Mouse (Mus musculus) spleen, postnatal 14 days (tissue): ENCODE measurements around the gene Gpr37l1.

Source experiments
- DNase-seq, 2 experiments: peaks; one replicate each; pipeline ENCODE4 v3.0.0; 2021 to 2022; ENCODE audit warnings: low spot score in 2 of 2

Gpr37l1 gene

GRCm38 (mm10) chr1:135181880-135182623 lies 14.6 kb upstream of the Gpr37l1 start:
- no peak for DNase-seq

- no peak for DNase-seq
Observed at GRCm38 (mm10) chr1:135181275-135181674, 13.8 kb upstream of the Gpr37l1 start.

- no peak for DNase-seq
Observed at GRCm38 (mm10) chr1:135180830-135181229, 13.3 kb upstream of the Gpr37l1 start.

DNA sequence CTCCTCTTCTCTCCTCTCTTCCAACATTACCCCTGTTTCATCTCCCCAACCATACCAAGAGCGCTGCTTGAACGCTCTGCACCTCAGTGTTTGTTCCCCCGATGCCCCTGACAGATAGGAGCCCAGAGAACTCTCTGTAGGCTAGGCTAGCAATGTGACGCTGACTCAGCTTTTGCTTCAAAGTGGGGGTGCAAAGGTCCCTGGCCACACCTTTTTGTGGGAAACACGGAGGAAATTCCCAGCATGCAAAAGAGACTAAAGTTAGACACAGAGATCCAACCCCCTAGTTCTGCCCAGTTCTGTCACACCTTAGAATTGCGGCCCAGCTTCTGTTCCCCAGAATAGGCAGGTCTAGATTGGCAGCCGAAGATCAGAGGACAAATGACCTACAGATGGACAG lies 11.4 kb upstream of the Gpr37l1 start:
- no peak for DNase-seq

DNA sequence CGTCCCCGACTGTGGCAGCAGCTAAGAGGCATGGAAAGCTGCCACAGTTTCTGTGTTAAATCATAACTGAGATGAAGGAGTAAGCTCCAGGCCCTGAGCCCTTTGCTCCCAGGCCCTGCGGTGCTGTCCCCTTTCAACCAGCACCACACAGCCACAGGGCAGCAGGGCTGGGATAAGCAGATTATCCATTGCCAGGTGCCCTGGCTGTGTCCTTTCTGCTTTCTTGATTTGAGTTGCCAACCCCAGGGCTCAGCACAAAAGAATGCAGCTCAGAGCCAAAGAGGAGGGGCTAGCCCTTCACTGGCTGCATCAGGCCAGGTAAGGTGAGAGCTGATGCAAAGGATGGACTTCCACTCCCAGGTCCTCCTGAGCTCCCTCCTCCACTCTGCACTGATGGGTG lies 10.2 kb upstream of the Gpr37l1 start:
- DNase-seq, result no peak

- no peak for DNase-seq
Observed at GRCm38 (mm10) chr1:135175176-135175575, 7.7 kb upstream of the Gpr37l1 start.

DNA sequence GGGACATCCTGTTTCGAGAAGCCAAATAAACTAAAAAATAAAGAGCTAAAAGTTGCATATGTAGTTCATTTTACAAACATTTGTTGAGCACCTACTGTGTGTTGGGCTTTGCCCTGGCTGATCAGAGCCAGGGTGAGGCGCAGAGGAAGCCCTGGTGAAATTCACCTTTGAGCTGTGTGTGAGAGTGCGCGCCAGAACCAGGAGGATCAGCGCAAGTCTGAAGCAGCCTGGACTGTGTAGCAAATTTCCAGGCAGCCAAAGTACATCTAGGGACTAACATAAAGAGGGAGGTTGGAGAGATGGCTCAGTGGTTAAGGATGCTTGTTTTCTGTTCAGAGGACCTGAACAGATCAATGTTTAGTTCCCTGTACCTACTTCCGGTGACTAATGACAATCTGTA lies 5.8 kb upstream of the Gpr37l1 start:
- DNase-seq, result no peak

DNA sequence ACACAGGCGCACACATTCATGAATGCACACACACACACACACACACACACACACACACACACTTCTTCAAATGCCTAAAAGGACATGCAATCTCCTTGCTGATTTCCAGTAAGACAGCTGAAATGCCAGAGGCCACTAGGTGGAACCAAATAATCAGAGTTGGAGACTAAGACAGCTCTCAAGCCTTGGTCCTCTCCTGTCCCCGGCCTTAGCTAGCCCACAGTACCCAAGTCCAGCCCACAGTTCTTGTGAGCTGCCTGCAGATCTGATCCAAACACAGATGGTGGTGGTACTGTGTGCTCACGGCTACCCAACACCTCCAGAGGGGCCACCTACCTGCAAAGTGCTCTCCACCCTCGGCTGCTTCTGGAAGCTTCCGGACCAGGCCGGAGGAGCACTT lies 4.5 kb upstream of the Gpr37l1 start:
- DNase-seq, result no peak

- DNase-seq, result no peak
Observed at GRCm38 (mm10) chr1:135171202-135171601, 3.7 kb upstream of the Gpr37l1 start.

DNA sequence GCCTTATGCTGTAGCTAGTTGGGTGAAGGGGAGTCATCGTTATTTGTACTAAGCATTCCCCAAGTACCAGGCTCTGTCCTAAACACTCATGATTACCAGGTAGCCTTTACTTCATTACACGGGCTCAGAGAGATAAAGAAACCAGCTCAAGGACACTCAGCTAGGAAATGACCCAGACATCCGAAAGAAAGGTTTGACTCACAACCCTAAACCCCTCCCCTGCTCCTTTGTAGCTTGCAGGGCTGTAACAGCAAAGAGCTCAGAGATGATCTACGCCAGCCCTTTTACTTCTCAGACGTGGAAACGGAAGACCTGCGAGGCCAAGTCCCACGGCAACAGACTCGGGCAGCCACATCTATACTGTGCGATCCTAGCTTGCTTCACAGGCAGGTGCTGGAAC lies 2.8 kb upstream of the Gpr37l1 start:
- no peak for DNase-seq

- DNase-seq, result no peak
Observed at GRCm38 (mm10) chr1:135169556-135170224, 2.2 kb upstream of the Gpr37l1 start.

- DNase-seq, result no peak
Observed at GRCm38 (mm10) chr1:135168453-135169200, 1.1 kb upstream of the Gpr37l1 start.

GRCm38 (mm10) chr1:135162720-135163119 lies 4.8 kb downstream of the Gpr37l1 start:
- DNase-seq, result no peak

DNA sequence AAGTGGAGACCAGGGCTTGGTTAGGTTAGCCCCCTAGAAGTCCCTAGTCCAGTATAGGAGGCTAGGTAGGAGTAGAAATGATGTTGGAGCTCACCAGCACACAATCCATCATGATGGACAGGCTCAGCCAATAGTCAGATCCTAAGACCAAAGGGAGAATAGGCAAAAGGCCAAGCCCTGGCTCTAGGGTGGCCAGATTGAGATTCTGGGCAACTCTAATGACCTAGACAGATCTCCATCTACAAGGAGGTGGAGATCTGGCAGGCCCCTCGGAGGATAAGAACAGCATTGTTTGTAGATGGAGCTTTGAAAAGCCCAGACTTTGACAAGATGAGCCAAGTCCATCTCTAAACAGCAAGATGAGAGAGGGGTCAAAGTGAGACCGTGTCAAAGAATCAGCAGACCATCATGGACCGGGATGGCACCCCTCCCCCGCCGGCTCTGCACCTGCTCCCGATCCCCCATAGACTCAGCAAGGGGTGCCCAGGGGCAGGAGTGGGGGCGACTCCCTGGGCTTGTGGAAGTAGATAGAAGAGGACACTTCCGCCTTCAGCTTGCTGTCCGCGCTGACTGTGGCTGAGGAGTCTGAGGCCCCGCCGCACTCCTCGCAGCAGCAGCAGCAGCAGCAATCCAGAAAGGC lies 7.0 kb downstream of the Gpr37l1 start:
- DNase-seq, result no peak

DNA sequence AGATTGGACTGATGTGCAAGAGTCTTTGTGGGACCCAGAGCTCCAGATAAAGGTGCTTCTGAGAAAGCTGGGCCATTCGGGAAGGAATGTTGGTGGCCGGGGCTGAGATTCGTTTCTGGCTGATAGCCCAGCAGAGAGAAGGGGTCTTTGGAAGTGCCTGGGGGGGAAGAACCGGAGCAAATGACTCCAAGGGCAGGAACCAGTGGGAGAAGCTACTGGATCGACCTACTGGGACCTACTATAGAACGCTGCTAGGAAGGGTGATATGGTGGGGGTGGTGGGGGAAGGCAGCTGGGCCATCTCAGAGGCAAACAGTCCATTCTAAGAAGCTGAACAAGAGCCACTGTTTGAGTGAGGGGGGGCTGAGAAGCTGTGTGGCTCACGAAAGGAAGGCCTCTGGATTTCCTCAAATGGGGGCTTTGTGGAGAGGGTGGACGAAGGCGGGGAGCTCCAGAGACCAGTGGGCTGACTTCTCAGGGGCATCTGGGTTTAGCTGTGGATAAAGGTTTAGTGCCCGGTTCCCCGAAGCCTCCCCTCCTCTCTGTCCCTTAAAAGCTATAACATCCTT lies 7.8 kb downstream of the Gpr37l1 start:
- DNase-seq, result no peak

GRCm38 (mm10) chr1:135159074-135159473 lies 8.4 kb downstream of the Gpr37l1 start:
- no peak for DNase-seq

- no peak for DNase-seq
Observed at GRCm38 (mm10) chr1:135158633-135159032, 8.8 kb downstream of the Gpr37l1 start.

- no peak for DNase-seq
Observed at GRCm38 (mm10) chr1:135156300-135156699, 11.2 kb downstream of the Gpr37l1 start.

DNA sequence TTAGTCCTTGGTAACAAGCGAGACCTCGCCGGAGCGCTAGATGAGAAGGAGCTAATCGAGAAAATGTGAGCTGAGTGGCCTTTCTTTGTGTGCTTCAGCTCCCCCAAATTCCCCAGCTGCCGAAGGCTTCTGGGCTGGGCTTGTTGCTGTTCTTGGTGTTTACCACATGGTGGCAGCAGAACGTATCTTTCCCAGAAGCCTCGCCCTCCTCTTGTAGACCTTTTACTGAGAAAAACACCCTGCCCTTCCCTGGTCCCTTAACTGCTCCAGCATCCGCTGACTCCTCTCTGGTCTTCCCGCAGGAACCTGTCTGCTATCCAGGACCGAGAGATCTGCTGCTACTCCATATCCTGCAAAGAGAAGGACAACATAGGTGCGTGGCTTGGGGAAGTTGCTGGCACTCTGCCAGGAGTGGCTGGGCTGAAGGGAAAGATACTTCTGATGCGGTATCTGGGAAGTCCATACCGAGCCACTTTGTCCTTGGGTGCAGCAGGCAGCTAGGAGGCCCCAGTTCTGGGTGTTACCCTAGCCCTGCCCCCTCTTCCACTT lies 13.0 kb downstream of the Gpr37l1 start:
- DNase-seq, result peak in 1 of 2 experiments; percentile 56

GRCm38 (mm10) chr1:135154011-135154410 lies 13.5 kb downstream of the Gpr37l1 start:
- no peak for DNase-seq

DNA sequence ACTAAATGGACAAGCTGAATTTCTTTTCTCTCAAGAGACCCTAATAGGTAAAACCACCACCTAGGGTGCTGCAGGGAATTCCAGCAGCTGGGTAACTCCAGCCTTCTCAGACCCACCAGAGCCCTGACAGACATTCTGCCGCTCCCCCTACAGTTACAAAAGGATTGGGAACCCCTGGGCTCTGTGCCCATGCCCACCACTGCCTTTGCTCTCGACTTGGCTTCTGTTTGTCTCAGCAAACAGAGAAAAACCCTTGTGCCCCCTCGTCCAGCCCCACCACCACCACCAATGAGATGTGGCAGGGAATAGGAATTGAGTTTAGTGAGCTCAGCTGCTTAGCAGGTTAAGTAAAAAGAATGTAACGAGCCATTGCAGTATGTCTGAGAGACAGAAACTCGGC lies 18.5 kb downstream of the Gpr37l1 start:
- DNase-seq, result no peak

- DNase-seq, result no peak
Observed at GRCm38 (mm10) chr1:135148476-135148875, 19.0 kb downstream of the Gpr37l1 start.
